Mouse (Mus musculus) heart, postnatal 36 days (tissue): ENCODE data around the gene Tmem69. TPM values are rescaled to one million over a fixed set of nuclear protein-coding genes. Genes with fewer than 3 reads are reported as not detected.

Source experiments
- total RNA-seq, 2 experiments: library from RNA; stranded (reverse); gene quantifications; 2 replicates each; pipeline ENCODE4 v1.2.3; 2021

The Tmem69 gene
- total RNA-seq, 2 experiments from 2014 or later, result 21.2 to 26.4 TPM

Other genes starting within 250 kb of the Tmem69 start
- 100 to 1,000 TPM; 121 to 129 TPM for gene Mast2, start 91.8 kb downstream of the Tmem69 start, total RNA-seq
- 10 to 100 TPM; 15.8 to 16.2 TPM for gene Ipp, start 48.4 kb downstream of the Tmem69 start, total RNA-seq
- gene Gpbp1l1, start 1.7 kb upstream of the Tmem69 start, total RNA-seq, result 10 to 100 TPM; 65.4 to 83.1 TPM
- 1 to 10 TPM; 2.6 to 3.5 TPM for gene Ccdc17, start 40.7 kb upstream of the Tmem69 start, total RNA-seq
- 10 to 100 TPM; 18.6 to 25.5 TPM for gene Nasp, start 72.0 kb upstream of the Tmem69 start, total RNA-seq
- gene Akr1a1, start 95.7 kb upstream of the Tmem69 start, total RNA-seq, result 100 to 1,000 TPM; 272 to 290 TPM
- 100 to 1,000 TPM; 476 to 489 TPM for gene Prdx1, start 129.6 kb upstream of the Tmem69 start, total RNA-seq
- 10 to 100 TPM; 46.8 to 56.1 TPM for gene Mmachc, start 152.5 kb upstream of the Tmem69 start, total RNA-seq
- gene Ccdc163, start 152.6 kb upstream of the Tmem69 start, total RNA-seq, result 1 to 10 TPM; 5.7 to 6.2 TPM
- 1 to 10 TPM; 1.9 to 2.5 TPM for gene Tesk2, start 165.0 kb upstream of the Tmem69 start, total RNA-seq